Mouse (Mus musculus): ENCODE measurements around the gene Tbcd. TPM values are rescaled to one million over a fixed set of nuclear protein-coding genes. Genes with fewer than 3 reads are reported as not detected.

Tbcd gene
- total and polyA plus RNA-seq, 3 experiments, result 10.6 to 17.4 (median 11.4) TPM

DNA sequence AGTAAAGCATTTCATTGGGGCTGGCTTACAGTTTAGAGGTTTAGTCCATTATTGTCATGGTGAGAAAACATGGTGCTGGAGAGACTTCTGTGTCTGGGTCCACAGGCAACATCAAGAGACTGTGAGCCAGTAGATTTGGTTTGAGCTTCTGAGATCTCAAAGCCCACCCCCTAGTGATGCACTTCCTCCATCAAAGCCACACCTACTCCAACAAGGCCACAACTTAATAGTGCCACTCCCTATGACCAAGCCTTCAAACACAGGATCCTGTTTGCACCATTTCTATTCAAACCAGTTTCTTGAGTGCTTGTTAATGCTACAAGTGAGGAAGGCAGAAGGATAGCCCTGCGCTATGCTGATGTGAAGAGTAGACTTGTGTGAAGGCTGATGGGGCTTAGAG lies 106.2 kb downstream of the Tbcd start:
- TF ChIP-seq CTCF (IDR thresholded peaks at IDR 0.05), result no peak
- no peak for TF ChIP-seq POLR2A (IDR thresholded peaks at IDR 0.05; ENCODE audit: insufficient read depth, low read depth, low read length)
- no peak for TF ChIP-seq EP300 (IDR thresholded peaks at IDR 0.05; ENCODE audit: insufficient read depth, low read depth, low read length)
- no peaks in the 10 kb centered on the region for H3K4me1 ChIP-seq (ENCODE audit: control insufficient read depth, insufficient read depth, low read length)
- H3K27ac ChIP-seq, result no peak overlapping the region
- H3K27me3 ChIP-seq (ENCODE audit: control insufficient read depth, insufficient read depth, low read length), result no peaks in the 10 kb centered on the region
- no peaks in the 10 kb centered on the region for H3K79me2 ChIP-seq (replicated peaks; ENCODE audit: control insufficient read depth, insufficient read depth, low read length)
- H3K4me3 ChIP-seq, result no peak overlapping the region
- DNase-seq, result no peak
- H3K36me3 ChIP-seq (ENCODE audit: control insufficient read depth, insufficient read depth, low read length), result no peaks in the 10 kb centered on the region
- H3K9ac ChIP-seq (ENCODE audit: low read depth, low read length), result no peak overlapping the region
- intact Hi-C loops (cut with DNase I), result no loop called here
- whole genome bisulfite sequencing, result 100% methylated on average over 1 of the region's 1 CpGs

GRCm38 (mm10) chr11:121558522-121558921 lies 106.8 kb downstream of the Tbcd start:
- TF ChIP-seq POLR2A (IDR thresholded peaks at IDR 0.05; ENCODE audit: insufficient read depth, low read depth, low read length), result no peak
- TF ChIP-seq CTCF (IDR thresholded peaks at IDR 0.05), result no peak
- no peak for TF ChIP-seq EP300 (IDR thresholded peaks at IDR 0.05; ENCODE audit: insufficient read depth, low read depth, low read length)

GRCm38 (mm10) chr11:121559527-121560293 lies 108.0 kb downstream of the Tbcd start:
- 76% methylated on average over 4 of the region's 4 CpGs for WGBS

More at GRCm38 (mm10) chr11:121558522-121558921, 106.8 kb downstream of the Tbcd start:
- Histone ChIP-seq H3K9ac (ENCODE audit: low read depth, low read length) (no peak overlapping the region), H3K27ac (no peak overlapping the region), H3K4me3 (no peak overlapping the region), H3K79me2 (replicated peaks; ENCODE audit: control insufficient read depth, insufficient read depth, low read length) (no peaks in the 10 kb centered on the region), H3K27me3 (ENCODE audit: control insufficient read depth, insufficient read depth, low read length) (no peaks in the 10 kb centered on the region), H3K4me1 (ENCODE audit: control insufficient read depth, insufficient read depth, low read length) (no peaks in the 10 kb centered on the region), H3K36me3 (ENCODE audit: control insufficient read depth, insufficient read depth, low read length) (no peaks in the 10 kb centered on the region)
- no peak for DNase-seq
- intact Hi-C loops (cut with DNase I), result no loop called here
- WGBS, result 83% methylated on average over 3 of the region's 3 CpGs

DNA sequence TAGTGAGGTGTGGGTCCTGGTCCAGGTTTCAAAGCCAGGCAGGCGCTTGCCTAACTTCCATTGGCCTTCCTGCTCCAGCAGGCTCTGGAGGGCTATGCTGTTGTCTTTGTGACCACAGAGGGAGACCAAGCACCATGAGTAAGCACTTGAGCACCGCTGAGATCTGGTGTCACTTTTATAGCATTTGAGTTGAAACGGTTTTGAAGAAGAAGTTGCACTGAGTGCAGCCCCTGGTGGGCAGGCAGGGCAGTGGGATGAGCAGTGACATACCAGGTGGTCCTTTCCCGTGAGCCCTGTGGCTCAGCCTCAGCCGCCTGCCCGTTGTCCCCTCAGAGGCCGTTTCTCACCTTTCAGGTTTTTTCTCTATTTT lies 108.5 kb downstream of the Tbcd start:
- Histone ChIP-seq H3K27ac (no peak overlapping the region), H3K27me3 (ENCODE audit: control insufficient read depth, insufficient read depth, low read length) (no peaks in the 10 kb centered on the region), H3K79me2 (replicated peaks; ENCODE audit: control insufficient read depth, insufficient read depth, low read length) (no peaks in the 10 kb centered on the region), H3K4me3 (no peak overlapping the region), H3K36me3 (ENCODE audit: control insufficient read depth, insufficient read depth, low read length) (no peaks in the 10 kb centered on the region), H3K4me1 (ENCODE audit: control insufficient read depth, insufficient read depth, low read length) (no peaks in the 10 kb centered on the region), H3K9ac (ENCODE audit: low read depth, low read length) (no peak overlapping the region)
- 81% methylated on average over 7 of the region's 7 CpGs for WGBS
- DNase-seq, result no peak
- intact Hi-C loops (cut with DNase I), result no loop called here
- no peak for TF ChIP-seq POLR2A (IDR thresholded peaks at IDR 0.05; ENCODE audit: insufficient read depth, low read depth, low read length)
- no peak for TF ChIP-seq CTCF (IDR thresholded peaks at IDR 0.05)
- no peak for TF ChIP-seq EP300 (IDR thresholded peaks at IDR 0.05; ENCODE audit: insufficient read depth, low read depth, low read length)

More at GRCm38 (mm10) chr11:121559527-121560293, 108.0 kb downstream of the Tbcd start:
- no peaks in the 10 kb centered on the region for H3K27me3 ChIP-seq (ENCODE audit: control insufficient read depth, insufficient read depth, low read length)
- no peaks in the 10 kb centered on the region for H3K36me3 ChIP-seq (ENCODE audit: control insufficient read depth, insufficient read depth, low read length)
- H3K4me1 ChIP-seq (ENCODE audit: control insufficient read depth, insufficient read depth, low read length), result no peaks in the 10 kb centered on the region
- H3K4me3 ChIP-seq, result no peak overlapping the region
- no peak overlapping the region for H3K9ac ChIP-seq (ENCODE audit: low read depth, low read length)
- TF ChIP-seq EP300 (IDR thresholded peaks at IDR 0.05; ENCODE audit: insufficient read depth, low read depth, low read length), result no peak
- no peaks in the 10 kb centered on the region for H3K79me2 ChIP-seq (replicated peaks; ENCODE audit: control insufficient read depth, insufficient read depth, low read length)
- DNase-seq, result no peak
- H3K27ac ChIP-seq, result no peak overlapping the region
- intact Hi-C loops (cut with DNase I), result no loop called here

- H3K4me3 ChIP-seq, result no peak overlapping the region
- no peaks in the 10 kb centered on the region for H3K27me3 ChIP-seq (ENCODE audit: control insufficient read depth, insufficient read depth, low read length)
- DNase-seq, result no peak
- H3K4me1 ChIP-seq (ENCODE audit: control insufficient read depth, insufficient read depth, low read length), result no peaks in the 10 kb centered on the region
- H3K9ac ChIP-seq (ENCODE audit: low read depth, low read length), result no peak overlapping the region
- intact Hi-C loops (cut with DNase I), result no loop called here
- WGBS, result 94% methylated on average over 5 of the region's 5 CpGs
- TF ChIP-seq EP300 (IDR thresholded peaks at IDR 0.05; ENCODE audit: insufficient read depth, low read depth, low read length), result no peak
- no peak for TF ChIP-seq POLR2A (IDR thresholded peaks at IDR 0.05; ENCODE audit: insufficient read depth, low read depth, low read length)
- no peak for TF ChIP-seq CTCF (IDR thresholded peaks at IDR 0.05)
- H3K36me3 ChIP-seq (ENCODE audit: control insufficient read depth, insufficient read depth, low read length), result no peaks in the 10 kb centered on the region
- H3K27ac ChIP-seq, result no peak overlapping the region
- no peaks in the 10 kb centered on the region for H3K79me2 ChIP-seq (replicated peaks; ENCODE audit: control insufficient read depth, insufficient read depth, low read length)
These were observed 111.6 kb downstream of the Tbcd start for GRCm38 (mm10) chr11:121563312-121563711.

DNA sequence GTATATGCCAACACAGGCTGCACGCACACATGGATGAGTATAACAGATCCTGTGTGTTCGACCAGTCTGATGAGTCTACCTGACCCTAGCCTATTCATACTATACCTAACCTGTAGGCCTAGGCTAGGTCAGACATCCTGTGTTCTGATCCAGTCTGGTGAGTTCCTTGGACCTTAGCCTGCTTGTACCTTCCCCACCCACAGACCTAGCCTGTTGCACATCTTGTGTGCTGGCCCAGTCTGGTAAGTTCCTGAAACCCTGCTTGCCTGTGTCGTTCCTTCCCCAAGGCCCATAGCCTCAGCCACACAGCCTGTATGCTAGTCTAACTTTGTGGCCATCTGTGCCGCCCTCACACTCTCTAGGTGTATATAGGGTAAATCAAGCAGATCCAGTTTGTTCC lies 112.5 kb downstream of the Tbcd start:
- Histone ChIP-seq H3K27ac (no peak overlapping the region), H3K79me2 (replicated peaks; ENCODE audit: control insufficient read depth, insufficient read depth, low read length) (no peaks in the 10 kb centered on the region), H3K4me3 (no peak overlapping the region), H3K36me3 (ENCODE audit: control insufficient read depth, insufficient read depth, low read length) (no peaks in the 10 kb centered on the region), H3K9ac (ENCODE audit: low read depth, low read length) (no peak overlapping the region), H3K27me3 (ENCODE audit: control insufficient read depth, insufficient read depth, low read length) (no peaks in the 10 kb centered on the region), H3K4me1 (ENCODE audit: control insufficient read depth, insufficient read depth, low read length) (no peaks in the 10 kb centered on the region)
- intact Hi-C loops (cut with DNase I), result no loop called here
- 99% methylated on average over 4 of the region's 4 CpGs for WGBS
- DNase-seq, result no peak
- TF ChIP-seq CTCF (IDR thresholded peaks at IDR 0.05) (no peak), EP300 (IDR thresholded peaks at IDR 0.05; ENCODE audit: insufficient read depth, low read depth, low read length) (no peak), POLR2A (IDR thresholded peaks at IDR 0.05; ENCODE audit: insufficient read depth, low read depth, low read length) (no peak)

All from heart, adult 2 months (tissue).